Mouse (Mus musculus): ENCODE measurements around the gene Trappc6b.
"Not testable (repeated sequence)": the region's sequence is repeated elsewhere in the genome, so short reads cannot be mapped to it uniquely, and the experiment has no call there.

Trappc6b gene

GRCm38 (mm10) chr12:59060993-59061595 is at the start of gene Trappc6b:
Gene Trappc6b (minus strand): TSS chr12:59061472.
- DNase-seq (ENCODE audit: low spot score in 2 of 2): peak; percentile 61 to 66

- DNase-seq (ENCODE audit: low spot score in 2 of 2): no peak
Observed at GRCm38 (mm10) chr12:59107926-59108325, 46.7 kb upstream of the Trappc6b start.

GRCm38 (mm10) chr12:59106491-59106890 is 45.2 kb upstream of the Trappc6b start:
- DNase-seq (ENCODE audit: low spot score in 2 of 2): no peak

GRCm38 (mm10) chr12:59105914-59106313 is 44.6 kb upstream of the Trappc6b start:
- no peak for DNase-seq (ENCODE audit: low spot score in 2 of 2)

GRCm38 (mm10) chr12:59104771-59105170 is 43.5 kb upstream of the Trappc6b start:
- DNase-seq (ENCODE audit: low spot score in 2 of 2): no peak

GRCm38 (mm10) chr12:59095104-59096025 is 34.1 kb upstream of the Trappc6b start, which contains the start of gene Mia2:
Gene Mia2 (plus strand): TSS chr12:59095799.
- DNase-seq (ENCODE audit: low spot score in 2 of 2): no peak

GRCm38 (mm10) chr12:59093543-59093942 is 32.3 kb upstream of the Trappc6b start:
- DNase-seq (ENCODE audit: low spot score in 2 of 2): no peak

GRCm38 (mm10) chr12:59086171-59086570 is 24.9 kb upstream of the Trappc6b start:
- no peak for DNase-seq (ENCODE audit: low spot score in 2 of 2)

- DNase-seq (ENCODE audit: low spot score in 2 of 2): no peak
Observed at GRCm38 (mm10) chr12:59084446-59084845, 23.2 kb upstream of the Trappc6b start.

- DNase-seq (ENCODE audit: low spot score in 2 of 2): no peak
Observed at GRCm38 (mm10) chr12:59080461-59080860, 19.2 kb upstream of the Trappc6b start.

- DNase-seq (ENCODE audit: low spot score in 2 of 2): no peak
Observed at GRCm38 (mm10) chr12:59077883-59078282, 16.6 kb upstream of the Trappc6b start.

- no peak for DNase-seq (ENCODE audit: low spot score in 2 of 2)
Observed at GRCm38 (mm10) chr12:59076996-59077395, 15.7 kb upstream of the Trappc6b start.

GRCm38 (mm10) chr12:59074052-59074451 is 12.8 kb upstream of the Trappc6b start:
- DNase-seq (ENCODE audit: low spot score in 2 of 2): no peak

GRCm38 (mm10) chr12:59072286-59072685 is 11.0 kb upstream of the Trappc6b start:
- DNase-seq (ENCODE audit: low spot score in 2 of 2): no peak

- DNase-seq (ENCODE audit: low spot score in 2 of 2): no peak
Observed at GRCm38 (mm10) chr12:59068791-59069190, 7.5 kb upstream of the Trappc6b start.

- peak in 1 of 2 experiments; percentile 14 for DNase-seq (ENCODE audit: low spot score in 2 of 2)
Observed at GRCm38 (mm10) chr12:59067095-59067494, 5.8 kb upstream of the Trappc6b start.

- DNase-seq (ENCODE audit: low spot score in 2 of 2): peak; percentile 96 to 97
Observed at GRCm38 (mm10) chr12:59066448-59067077, 5.3 kb upstream of the Trappc6b start, which contains the start of gene Pnn. Gene Pnn (plus strand): TSS chr12:59066884.

- no peak for DNase-seq (ENCODE audit: low spot score in 2 of 2)
Observed at GRCm38 (mm10) chr12:59065776-59066175, 4.5 kb upstream of the Trappc6b start.

- no peak for DNase-seq (ENCODE audit: low spot score in 2 of 2)
Observed at GRCm38 (mm10) chr12:59064837-59065236, 3.6 kb upstream of the Trappc6b start.

- no peak for DNase-seq (ENCODE audit: low spot score in 2 of 2)
Observed at GRCm38 (mm10) chr12:59060322-59060721, 950 bp downstream of the Trappc6b start.

GRCm38 (mm10) chr12:59058242-59058641 is 3.0 kb downstream of the Trappc6b start:
- DNase-seq (ENCODE audit: low spot score in 2 of 2): not testable (repeated sequence)

GRCm38 (mm10) chr12:59056222-59056621 is 5.0 kb downstream of the Trappc6b start:
- no peak for DNase-seq (ENCODE audit: low spot score in 2 of 2)

All from frontal cortex, postnatal 14 days (tissue).